Mouse (Mus musculus) adrenal gland, adult 2 months (tissue): ENCODE measurements around the gene Olfr1141. TPM values are rescaled to one million over a fixed set of nuclear protein-coding genes. Genes with fewer than 3 reads are reported as not detected.

Source experiments
- DNase-seq: peaks from one replicate; pipeline ENCODE4 v3.0.0; 2021
- long read RNA-seq: library from polyadenylated mRNA; stranded (forward); transcript quantifications from one replicate; pipeline ENCODE4 v2.0.0, GENCODE M21; 2021
- polyA plus RNA-seq: library from polyadenylated mRNA; depleted of rRNA; stranded (reverse); fragments of >200 nt; gene quantifications from 2 replicates; pipeline ENCODE4 v1.2.3, GENCODE M21; 2012; rRNA removed
- total RNA-seq, 2 experiments: library from RNA; stranded (reverse); gene quantifications; 2 replicates each; pipeline ENCODE4 v1.2.3; 2021

The Olfr1141 gene
- total RNA-seq = not detected
- not detected in 2 replicates for polyA plus RNA-seq
- long read RNA-seq = 0 reads

DNA sequence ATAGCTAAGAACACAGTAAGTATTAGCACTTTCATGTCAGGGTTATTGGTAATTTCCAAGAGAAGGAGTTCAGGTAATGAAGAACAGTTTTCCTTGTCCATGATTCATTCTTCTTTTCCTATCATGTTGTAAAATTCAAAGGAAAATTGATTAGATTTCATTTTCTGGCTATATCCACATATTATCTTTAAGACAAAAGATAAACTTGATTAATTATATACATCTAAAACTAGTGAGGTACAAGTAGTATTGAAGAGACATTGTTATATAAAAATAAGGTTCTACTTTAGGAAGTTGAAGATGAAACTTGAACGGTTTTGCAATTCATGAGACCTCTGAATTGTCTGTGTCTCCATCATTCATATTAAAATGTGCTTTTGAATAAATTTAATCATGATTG is at the start of gene Olfr1141:
Gene Olfr1141 (minus strand): TSS at position 101 of the 400 bp plus-strand sequence.
- no peak for DNase-seq

DNA sequence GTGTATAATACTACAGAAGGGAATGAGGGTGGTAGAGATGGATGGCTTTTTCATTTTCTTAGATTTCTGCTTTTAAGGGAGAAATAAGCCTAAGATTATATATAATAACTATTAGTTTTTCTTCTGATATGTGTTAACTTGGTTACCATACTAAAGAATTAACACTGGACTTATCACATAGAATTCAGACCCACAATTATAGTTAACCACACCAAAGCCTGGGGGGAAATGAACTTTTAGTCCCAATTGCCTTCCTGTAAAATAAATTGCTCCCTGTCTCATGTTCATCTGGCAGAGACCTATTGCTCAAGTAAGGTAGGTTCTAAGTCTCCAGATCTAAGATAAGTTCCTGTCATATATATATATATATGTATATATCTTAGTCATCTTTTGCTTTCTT is 46.5 kb upstream of the Olfr1141 start, which contains the start of gene Olfr1143:
Gene Olfr1143 (plus strand): TSS at position 301 of the 400 bp plus-strand sequence.
- no peak for DNase-seq

DNA sequence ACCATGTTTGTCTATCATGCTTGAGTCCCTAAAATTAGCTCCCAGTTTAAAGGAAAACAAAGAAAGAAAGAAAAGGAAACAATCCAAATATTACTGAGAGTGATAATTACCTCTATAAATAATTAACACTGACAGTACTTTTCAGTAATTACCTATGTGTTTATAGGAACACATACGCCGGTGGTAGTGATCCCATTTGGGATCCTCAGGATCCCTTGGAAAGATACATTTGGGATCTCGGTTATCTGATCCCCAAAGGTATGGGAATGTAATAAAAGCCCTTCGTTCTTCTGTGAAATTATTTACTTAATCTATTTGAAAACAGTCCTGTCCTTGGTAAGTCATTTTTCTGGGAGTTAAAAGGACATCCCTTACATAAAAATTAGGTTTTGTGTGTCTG is 25.4 kb upstream of the Olfr1141 start, which contains the start of gene Olfr152:
Gene Olfr152 (plus strand): TSS at position 301 of the 400 bp plus-strand sequence.
- DNase-seq = no peak

DNA sequence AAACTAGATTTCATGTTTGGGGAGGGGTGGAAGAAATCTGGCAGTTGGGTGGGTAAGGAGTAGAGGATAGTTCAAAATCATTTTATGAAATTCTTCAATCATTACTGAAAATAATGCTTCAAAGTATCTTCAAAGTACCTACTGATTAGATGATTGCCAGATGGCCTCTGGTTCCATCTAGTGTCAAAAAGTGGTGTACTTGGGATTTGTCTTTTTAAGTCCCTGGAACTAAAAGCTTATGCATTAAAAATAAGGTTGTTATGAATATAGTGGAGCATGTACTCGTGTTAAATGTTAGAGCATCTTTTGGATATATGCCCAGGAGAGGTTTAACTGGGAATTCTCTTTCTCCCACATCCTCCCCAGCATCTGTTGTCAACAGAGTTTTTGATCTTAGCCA is 22.4 kb upstream of the Olfr1141 start:
- no peak for DNase-seq

DNA sequence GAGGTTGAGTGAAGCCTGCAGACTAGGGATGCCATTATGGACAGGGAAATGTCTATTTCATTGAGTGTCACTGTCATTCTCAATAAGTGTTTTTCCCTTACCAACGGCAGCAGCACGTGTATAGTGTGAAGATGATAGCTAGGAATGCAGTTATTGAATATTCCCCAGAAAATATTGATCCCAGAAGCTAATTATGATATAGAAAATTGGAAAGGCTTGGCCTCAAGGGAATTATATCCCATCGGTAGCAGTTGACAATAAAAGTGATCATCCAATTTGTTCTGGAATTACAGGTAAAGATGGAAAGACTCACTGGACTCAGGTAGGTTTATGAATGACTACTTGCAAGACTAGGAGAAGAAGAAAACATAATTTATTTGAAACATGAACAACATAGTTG is 10.3 kb downstream of the Olfr1141 start, which contains the start of gene Olfr1140:
Gene Olfr1140 (plus strand): TSS at position 301 of the 400 bp plus-strand sequence.
- no peak for DNase-seq

DNA sequence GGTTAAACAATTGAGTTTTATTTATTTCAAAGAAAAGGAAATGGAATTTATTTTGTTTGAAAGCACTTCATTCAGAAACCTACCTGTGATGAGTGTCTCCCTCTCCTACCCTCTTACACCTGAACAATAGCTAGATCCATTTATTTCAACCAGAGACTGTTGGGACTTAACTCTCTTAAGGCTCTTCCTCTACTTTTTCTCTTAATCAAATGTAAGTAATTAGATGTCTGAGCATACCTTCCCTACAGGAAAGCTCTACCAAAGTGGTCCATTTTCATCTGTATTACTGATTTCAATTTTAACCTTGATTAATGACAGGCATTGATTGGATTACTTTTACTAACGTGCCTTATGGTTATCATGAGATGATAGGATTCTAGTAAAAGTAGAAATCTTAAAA is 13.9 kb downstream of the Olfr1141 start, which contains the start of gene Olfr1138:
Gene Olfr1138 (minus strand): TSS at position 101 of the 400 bp plus-strand sequence.
- no peak for DNase-seq

DNA sequence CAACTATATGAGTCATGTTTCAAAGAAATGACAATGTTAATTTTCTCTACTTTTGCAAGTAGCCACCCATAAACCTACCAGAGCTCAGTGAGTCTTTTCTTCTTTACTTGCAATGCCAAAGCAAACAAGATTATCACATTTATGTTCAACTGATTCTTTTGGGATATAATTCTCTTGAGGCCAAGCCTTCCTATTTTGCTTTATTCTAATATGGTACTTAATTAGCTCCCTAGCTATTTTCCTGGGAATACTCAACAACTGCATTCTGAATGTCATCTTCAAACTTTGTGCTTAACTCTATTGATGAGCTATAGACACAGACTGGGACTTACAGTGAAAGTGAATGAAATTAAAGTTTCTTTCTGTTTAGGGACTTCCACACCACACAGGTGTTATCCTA is 40.7 kb downstream of the Olfr1141 start, which contains the start of gene Olfr1137:
Gene Olfr1137 (minus strand): TSS at position 101 of the 400 bp plus-strand sequence.
- no peak for DNase-seq

Other genes with a start within 250 kb of the Olfr1141 start
- not detected for gene Pramel6, start 247.4 kb downstream of the Olfr1141 start, total RNA-seq
- not detected in 2 replicates for gene Pramel6, start 247.4 kb downstream of the Olfr1141 start, polyA plus RNA-seq
- gene Olfr153, start 222.2 kb downstream of the Olfr1141 start, total RNA-seq = not detected
- not detected in 2 replicates for gene Olfr153, start 222.2 kb downstream of the Olfr1141 start, polyA plus RNA-seq
- gene Olfr1128, start 208.4 kb downstream of the Olfr1141 start, total RNA-seq = not detected
- gene Olfr1128, start 208.4 kb downstream of the Olfr1141 start, polyA plus RNA-seq = not detected in 2 replicates
- not detected for gene Olfr1129, start 180.1 kb downstream of the Olfr1141 start, total RNA-seq
- not detected in 2 replicates for gene Olfr1129, start 180.1 kb downstream of the Olfr1141 start, polyA plus RNA-seq
- not detected for gene Olfr1130, start 147.8 kb downstream of the Olfr1141 start, total RNA-seq
- gene Olfr1130, start 147.8 kb downstream of the Olfr1141 start, polyA plus RNA-seq = not detected in 2 replicates
- gene Olfr1131, start 126.9 kb downstream of the Olfr1141 start, total RNA-seq = not detected
- gene Olfr1131, start 126.9 kb downstream of the Olfr1141 start, polyA plus RNA-seq = not detected in 2 replicates
- not detected for gene Olfr1132, start 116.5 kb downstream of the Olfr1141 start, total RNA-seq
- not detected in 2 replicates for gene Olfr1132, start 116.5 kb downstream of the Olfr1141 start, polyA plus RNA-seq
- gene Olfr1133, start 106.6 kb downstream of the Olfr1141 start, total RNA-seq = not detected
- not detected in 2 replicates for gene Olfr1133, start 106.6 kb downstream of the Olfr1141 start, polyA plus RNA-seq
- gene Olfr1134, start 95.5 kb downstream of the Olfr1141 start, total RNA-seq = not detected
- gene Olfr1134, start 95.5 kb downstream of the Olfr1141 start, polyA plus RNA-seq = not detected in 2 replicates
- not detected for gene Olfr1135, start 80.3 kb downstream of the Olfr1141 start, total RNA-seq
- gene Olfr1135, start 80.3 kb downstream of the Olfr1141 start, polyA plus RNA-seq = not detected in 2 replicates
- gene Olfr1136, start 60.0 kb downstream of the Olfr1141 start, total RNA-seq = not detected
- not detected in 2 replicates for gene Olfr1136, start 60.0 kb downstream of the Olfr1141 start, polyA plus RNA-seq
- gene Olfr1137, start 40.8 kb downstream of the Olfr1141 start, total RNA-seq = not detected
- gene Olfr1137, start 40.8 kb downstream of the Olfr1141 start, polyA plus RNA-seq = not detected in 2 replicates
- gene Olfr1138, start 14.0 kb downstream of the Olfr1141 start, total RNA-seq = not detected
- gene Olfr1138, start 14.0 kb downstream of the Olfr1141 start, polyA plus RNA-seq = not detected in 2 replicates
- not detected for gene Olfr1140, start 10.2 kb downstream of the Olfr1141 start, total RNA-seq
- not detected in 2 replicates for gene Olfr1140, start 10.2 kb downstream of the Olfr1141 start, polyA plus RNA-seq
- not detected for gene Olfr152, start 25.5 kb upstream of the Olfr1141 start, total RNA-seq
- gene Olfr152, start 25.5 kb upstream of the Olfr1141 start, polyA plus RNA-seq = not detected in 2 replicates
- not detected for gene Olfr1143, start 46.6 kb upstream of the Olfr1141 start, total RNA-seq
- not detected in 2 replicates for gene Olfr1143, start 46.6 kb upstream of the Olfr1141 start, polyA plus RNA-seq
- gene Olfr1145, start 55.8 kb upstream of the Olfr1141 start, total RNA-seq = not detected
- gene Olfr1145, start 55.8 kb upstream of the Olfr1141 start, polyA plus RNA-seq = not detected in 2 replicates
- gene Olfr1148, start 76.5 kb upstream of the Olfr1141 start, total RNA-seq = not detected
- gene Olfr1148, start 76.5 kb upstream of the Olfr1141 start, polyA plus RNA-seq = not detected in 2 replicates
- gene Olfr1150-ps1, start 90.0 kb upstream of the Olfr1141 start, total RNA-seq = not detected
- gene Olfr1150-ps1, start 90.0 kb upstream of the Olfr1141 start, polyA plus RNA-seq = not detected in 2 replicates
- gene Olfr1151, start 101.9 kb upstream of the Olfr1141 start, total RNA-seq = not detected
- not detected in 2 replicates for gene Olfr1151, start 101.9 kb upstream of the Olfr1141 start, polyA plus RNA-seq
- gene Olfr1152, start 112.5 kb upstream of the Olfr1141 start, total RNA-seq = not detected
- not detected in 2 replicates for gene Olfr1152, start 112.5 kb upstream of the Olfr1141 start, polyA plus RNA-seq
- not detected for gene Olfr1153, start 141.0 kb upstream of the Olfr1141 start, total RNA-seq
- not detected in 2 replicates for gene Olfr1153, start 141.0 kb upstream of the Olfr1141 start, polyA plus RNA-seq
- not detected for gene Olfr1154, start 151.2 kb upstream of the Olfr1141 start, total RNA-seq
- not detected in 2 replicates for gene Olfr1154, start 151.2 kb upstream of the Olfr1141 start, polyA plus RNA-seq
- not detected for gene Olfr1155, start 191.1 kb upstream of the Olfr1141 start, total RNA-seq
- gene Olfr1155, start 191.1 kb upstream of the Olfr1141 start, polyA plus RNA-seq = not detected in 2 replicates
- not detected for gene Olfr1156, start 199.1 kb upstream of the Olfr1141 start, total RNA-seq
- not detected in 2 replicates for gene Olfr1156, start 199.1 kb upstream of the Olfr1141 start, polyA plus RNA-seq
- gene Olfr1157, start 214.3 kb upstream of the Olfr1141 start, total RNA-seq = not detected
- gene Olfr1157, start 214.3 kb upstream of the Olfr1141 start, polyA plus RNA-seq = not detected in 2 replicates
- gene Olfr74, start 220.7 kb upstream of the Olfr1141 start, total RNA-seq = not detected
- gene Olfr74, start 220.7 kb upstream of the Olfr1141 start, polyA plus RNA-seq = not detected in 2 replicates
- not detected for gene Olfr1158, start 236.1 kb upstream of the Olfr1141 start, total RNA-seq
- not detected in 2 replicates for gene Olfr1158, start 236.1 kb upstream of the Olfr1141 start, polyA plus RNA-seq